Mouse (Mus musculus): ENCODE measurements around the gene Spon1. TPM values are rescaled to one million over a fixed set of nuclear protein-coding genes. Genes with fewer than 3 reads are reported as not detected.

Gene Spon1
- total and polyA plus RNA-seq, 2 experiments from 2014 or later, result 25.8 to 26.4 TPM

DNA sequence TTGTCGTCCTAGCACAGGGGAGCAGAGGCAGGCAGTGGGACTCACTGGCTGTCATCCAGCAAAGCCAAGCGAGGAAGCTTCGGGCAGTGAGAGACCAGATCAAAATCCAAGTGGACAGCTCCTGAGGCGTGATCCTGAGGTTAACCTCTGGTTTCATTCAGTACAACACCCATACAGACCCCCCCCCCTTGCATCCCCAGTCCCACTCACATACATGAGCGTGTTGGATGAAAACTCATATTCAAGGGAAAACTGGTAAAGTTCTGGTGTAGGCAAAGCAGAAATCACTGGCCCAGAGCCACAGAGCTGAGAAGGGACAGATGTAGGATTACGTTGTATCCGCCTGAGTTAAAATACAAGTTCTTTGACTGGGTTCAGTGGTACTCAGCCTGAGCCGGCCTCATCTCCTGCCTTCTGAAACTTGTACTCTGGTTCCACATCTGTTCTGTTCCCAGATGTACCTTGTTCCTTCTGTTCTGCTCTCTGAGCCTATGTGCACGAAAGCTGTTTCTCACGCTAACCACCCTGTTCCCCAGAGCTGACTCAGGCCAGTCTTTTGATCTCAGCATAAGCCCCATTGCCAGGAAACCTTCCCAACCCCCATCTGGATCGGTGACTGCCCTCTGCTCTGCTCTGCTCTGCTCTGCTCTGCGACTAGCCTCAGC, 143.5 kb downstream of the Spon1 start:
- Histone ChIP-seq H3K4me1 (ENCODE audit: insufficient read depth) (no peaks in the 10 kb centered on the region), H3K9me3 (ENCODE audit: low read length) (no peaks in the 10 kb centered on the region), H3K4me3 (ENCODE audit: low read depth, low read length) (no peak overlapping the region), H3K27me3 (ENCODE audit: insufficient read depth, low read length) (no peaks in the 10 kb centered on the region), H3K27ac (ENCODE audit: low read depth, low read length) (no peak overlapping the region), H3K36me3 (ENCODE audit: insufficient read depth) (no peaks in the 10 kb centered on the region), H3K4me2 (ENCODE audit: low read depth) (no peak overlapping the region), H3K9ac (no peak overlapping the region)
- TF ChIP-seq CTCF (IDR thresholded peaks at IDR 0.05; ENCODE audit: low read depth), result no peak
- ATAC-seq, result no peak
- WGBS, result 31% methylated on average over 12 of the region's 12 CpGs
- no peak for DNase-seq

DNA sequence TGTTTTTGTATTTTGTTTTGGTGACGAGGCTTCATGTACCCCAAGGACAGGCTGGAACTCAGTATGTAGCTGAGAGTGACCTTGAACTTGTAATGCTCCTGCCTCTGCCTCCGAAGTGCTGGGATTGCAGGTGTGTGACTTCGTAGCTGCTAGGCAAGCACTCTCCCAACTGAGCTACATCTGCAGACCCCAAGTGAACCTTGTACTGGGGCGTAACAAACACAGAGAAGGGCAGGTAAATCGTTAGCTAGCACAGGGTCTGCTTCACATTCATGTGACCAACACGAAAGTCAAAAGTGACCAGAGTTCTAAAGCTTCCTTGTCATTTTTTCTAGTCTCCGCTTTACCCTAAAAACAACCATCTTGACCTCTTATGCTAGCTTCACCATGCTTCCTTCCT, 145.1 kb downstream of the Spon1 start:
- no peak overlapping the region for H3K27ac ChIP-seq (ENCODE audit: low read depth, low read length)
- H3K36me3 ChIP-seq (ENCODE audit: insufficient read depth), result no peaks in the 10 kb centered on the region
- no peak overlapping the region for H3K4me2 ChIP-seq (ENCODE audit: low read depth)
- no peak overlapping the region for H3K4me3 ChIP-seq (ENCODE audit: low read depth, low read length)
- ATAC-seq (no peak), DNase-seq (no peak)
- H3K9ac ChIP-seq, result no peak overlapping the region
- no peaks in the 10 kb centered on the region for H3K4me1 ChIP-seq (ENCODE audit: insufficient read depth)
- H3K9me3 ChIP-seq (ENCODE audit: low read length), result no peaks in the 10 kb centered on the region
- no peak for TF ChIP-seq CTCF (IDR thresholded peaks at IDR 0.05; ENCODE audit: low read depth)
- H3K27me3 ChIP-seq (ENCODE audit: insufficient read depth, low read length), result no peaks in the 10 kb centered on the region
- whole genome bisulfite sequencing, result 90% methylated on average over 7 of the region's 7 CpGs

DNA sequence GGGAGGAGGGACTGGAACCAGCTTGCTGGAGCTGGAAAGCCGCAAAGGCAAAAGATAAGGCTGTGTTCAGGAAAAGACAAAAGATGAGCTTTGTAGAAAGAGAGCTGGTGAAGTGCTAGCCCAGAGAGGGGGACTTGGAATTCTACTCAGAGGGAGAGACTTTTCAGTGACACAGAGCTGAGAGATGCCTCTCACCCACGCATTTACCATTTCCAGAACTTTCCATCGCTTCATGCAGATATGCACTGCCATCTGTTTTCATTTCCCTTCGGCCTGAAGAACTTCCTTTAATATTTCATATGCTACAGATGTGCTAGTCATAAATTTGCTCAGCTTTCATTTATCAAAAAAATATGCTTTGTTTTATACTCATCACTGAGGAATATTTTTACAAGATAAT, 150.1 kb downstream of the Spon1 start:
- Histone ChIP-seq H3K4me1 (ENCODE audit: insufficient read depth) (0 out of 2 replicates have a peak, but pooled peaks cover 7% of the 10 kb centered on the region), H3K9me3 (ENCODE audit: low read length) (peaks cover 6% of the 10 kb centered on the region), H3K4me3 (ENCODE audit: low read depth, low read length) (no peak overlapping the region), H3K36me3 (ENCODE audit: insufficient read depth) (no peaks in the 10 kb centered on the region), H3K9ac (no peak overlapping the region), H3K4me2 (ENCODE audit: low read depth) (no peak overlapping the region), H3K27me3 (ENCODE audit: insufficient read depth, low read length) (no peaks in the 10 kb centered on the region), H3K27ac (ENCODE audit: low read depth, low read length) (no peak overlapping the region)
- WGBS, result 67% methylated on average over 4 of the region's 4 CpGs
- DNase-seq, result no peak
- TF ChIP-seq CTCF (IDR thresholded peaks at IDR 0.05; ENCODE audit: low read depth), result no peak
- no peak for ATAC-seq

DNA sequence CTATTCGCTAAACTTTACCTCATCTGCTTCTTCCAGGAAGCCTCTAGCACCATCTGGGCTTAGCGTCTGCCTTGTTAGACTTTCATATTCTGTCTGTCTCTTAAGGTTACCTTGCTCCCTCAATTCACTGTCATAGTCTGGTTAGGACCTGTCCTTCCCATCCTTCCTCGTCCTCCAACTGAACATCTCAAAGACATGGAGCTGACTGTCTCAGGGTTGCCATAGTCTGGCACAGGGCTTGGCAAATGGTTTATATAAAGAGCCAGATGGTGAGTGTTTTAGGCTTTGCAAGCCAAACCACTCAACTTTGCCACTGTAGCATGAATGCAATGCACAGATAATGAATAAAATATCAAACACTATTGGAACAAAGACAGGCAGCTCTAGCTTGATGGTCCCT, 153.1 kb downstream of the Spon1 start:
- 55% methylated on average over 3 of the region's 3 CpGs for WGBS
- TF ChIP-seq CTCF (IDR thresholded peaks at IDR 0.05; ENCODE audit: low read depth), result no peak
- Histone ChIP-seq H3K27ac (ENCODE audit: low read depth, low read length) (peak overlapping the region; percentile 50; the same call in 1 of the 2 replicates), H3K4me2 (ENCODE audit: low read depth) (no peak overlapping the region), H3K4me3 (ENCODE audit: low read depth, low read length) (no peak overlapping the region), H3K9ac (no peak overlapping the region), H3K27me3 (ENCODE audit: insufficient read depth, low read length) (no peaks in the 10 kb centered on the region), H3K36me3 (ENCODE audit: insufficient read depth) (no peaks in the 10 kb centered on the region), H3K9me3 (ENCODE audit: low read length) (peaks cover 6% of the 10 kb centered on the region), H3K4me1 (ENCODE audit: insufficient read depth) (0 out of 2 replicates have a peak, but pooled peaks cover 7% of the 10 kb centered on the region)
- peak; percentile 58 for DNase-seq
- peak; percentile 60 for ATAC-seq

DNA sequence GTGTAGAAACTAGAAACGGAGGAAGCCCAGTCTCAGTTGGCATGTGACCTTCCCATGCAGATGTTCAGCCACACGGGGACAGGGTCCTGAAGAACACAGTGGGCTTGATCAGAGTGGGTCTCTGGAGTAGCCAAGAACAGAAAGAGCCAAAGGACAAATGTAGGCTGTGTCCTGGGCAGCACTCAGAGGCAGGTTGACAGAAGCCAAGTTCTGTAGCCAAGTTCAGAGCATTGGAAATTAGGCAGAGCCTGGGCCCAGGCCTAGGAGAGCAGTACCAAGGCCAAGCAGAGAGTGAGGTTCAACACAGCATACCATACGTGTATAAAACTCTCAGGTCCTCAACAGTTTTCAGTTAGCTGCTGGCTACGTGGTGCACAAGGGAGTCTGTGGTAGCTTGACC, 153.7 kb downstream of the Spon1 start:
- Histone ChIP-seq H3K9me3 (ENCODE audit: low read length) (peaks cover 6% of the 10 kb centered on the region), H3K27me3 (ENCODE audit: insufficient read depth, low read length) (no peaks in the 10 kb centered on the region), H3K4me1 (ENCODE audit: insufficient read depth) (0 out of 2 replicates have a peak, but pooled peaks cover 7% of the 10 kb centered on the region), H3K4me2 (ENCODE audit: low read depth) (no peak overlapping the region), H3K4me3 (ENCODE audit: low read depth, low read length) (no peak overlapping the region), H3K27ac (ENCODE audit: low read depth, low read length) (no peak overlapping the region), H3K9ac (no peak overlapping the region), H3K36me3 (ENCODE audit: insufficient read depth) (no peaks in the 10 kb centered on the region)
- no peak for TF ChIP-seq CTCF (IDR thresholded peaks at IDR 0.05; ENCODE audit: low read depth)
- 66% methylated on average over 4 of the region's 4 CpGs for WGBS
- no peak for DNase-seq
- no peak for ATAC-seq

DNA sequence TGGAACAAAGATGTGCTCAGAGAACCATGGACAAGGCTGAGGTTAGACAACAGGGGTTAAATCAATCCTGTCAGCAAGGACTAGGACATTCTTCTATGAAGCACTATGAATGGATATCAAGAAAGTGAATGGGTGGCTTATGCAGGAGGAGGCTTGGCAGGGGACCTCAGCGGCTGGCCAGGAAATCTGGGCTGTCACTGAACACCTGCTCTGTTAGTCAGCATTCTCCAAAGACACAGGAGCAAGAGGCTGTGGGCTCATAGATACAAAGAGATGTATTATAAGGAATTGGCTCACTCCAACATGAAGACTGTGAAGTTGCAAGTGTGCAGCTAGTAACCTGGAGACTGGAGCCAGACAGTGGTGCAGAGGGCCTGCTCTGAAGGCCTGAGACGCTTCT, 154.3 kb downstream of the Spon1 start:
- 61% methylated on average over 2 of the region's 2 CpGs for WGBS
- Histone ChIP-seq H3K4me3 (ENCODE audit: low read depth, low read length) (no peak overlapping the region), H3K4me2 (ENCODE audit: low read depth) (no peak overlapping the region), H3K27me3 (ENCODE audit: insufficient read depth, low read length) (no peaks in the 10 kb centered on the region), H3K9ac (no peak overlapping the region), H3K9me3 (ENCODE audit: low read length) (peaks cover 6% of the 10 kb centered on the region), H3K27ac (ENCODE audit: low read depth, low read length) (no peak overlapping the region), H3K36me3 (ENCODE audit: insufficient read depth) (no peaks in the 10 kb centered on the region), H3K4me1 (ENCODE audit: insufficient read depth) (0 out of 2 replicates have a peak, but pooled peaks cover 7% of the 10 kb centered on the region)
- DNase-seq, result peak; percentile 34
- no peak for TF ChIP-seq CTCF (IDR thresholded peaks at IDR 0.05; ENCODE audit: low read depth)
- ATAC-seq, result peak; percentile 45

DNA sequence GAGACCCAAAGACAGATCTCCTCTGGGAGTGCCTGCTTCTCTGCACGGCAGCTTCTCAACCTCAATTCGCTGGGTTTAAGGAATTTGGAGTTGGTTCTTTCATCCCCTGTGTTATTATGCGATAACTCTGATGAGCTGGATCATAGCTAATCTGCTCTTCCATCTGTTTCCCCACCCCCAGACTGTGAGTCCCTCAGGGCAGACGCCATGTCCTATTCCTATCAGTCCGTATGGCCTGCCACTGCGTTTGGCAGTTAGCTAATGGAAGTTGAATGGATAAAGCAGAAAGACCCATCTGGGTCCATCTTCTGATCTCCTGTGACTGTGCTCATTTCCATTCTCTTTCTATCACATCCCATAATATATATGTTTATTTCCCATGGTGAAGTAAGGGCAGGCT, 158.8 kb downstream of the Spon1 start:
- no peak for DNase-seq
- Histone ChIP-seq H3K9ac (no peak overlapping the region), H3K36me3 (ENCODE audit: insufficient read depth) (no peaks in the 10 kb centered on the region), H3K4me3 (ENCODE audit: low read depth, low read length) (no peak overlapping the region), H3K4me1 (ENCODE audit: insufficient read depth) (no peaks in the 10 kb centered on the region), H3K4me2 (ENCODE audit: low read depth) (no peak overlapping the region), H3K27ac (ENCODE audit: low read depth, low read length) (no peak overlapping the region), H3K9me3 (ENCODE audit: low read length) (no peaks in the 10 kb centered on the region), H3K27me3 (ENCODE audit: insufficient read depth, low read length) (no peaks in the 10 kb centered on the region)
- peak; percentile 71 for ATAC-seq
- 69% methylated on average over 6 of the region's 6 CpGs for WGBS
- no peak for TF ChIP-seq CTCF (IDR thresholded peaks at IDR 0.05; ENCODE audit: low read depth)

Data from forebrain, postnatal 0 days (tissue).